Mouse (Mus musculus): ENCODE results near the gene Rab6b.

The Rab6b gene

GRCm38 (mm10) chr9:103111621-103112470, at the start of gene Rab6b:
Rab6b (plus strand) TSS chr9:103111787.
- DNase-seq: peak; percentile 40

GRCm38 (mm10) chr9:103063591-103063990, 48.0 kb upstream of the Rab6b start:
- no peak for DNase-seq

- DNase-seq: no peak
Measured at GRCm38 (mm10) chr9:103066845-103067244, 44.7 kb upstream of the Rab6b start.

- DNase-seq: no peak
Measured at GRCm38 (mm10) chr9:103067651-103068050, 43.9 kb upstream of the Rab6b start.

- DNase-seq: no peak
Measured at GRCm38 (mm10) chr9:103068769-103069168, 42.8 kb upstream of the Rab6b start.

- DNase-seq: no peak
Measured at GRCm38 (mm10) chr9:103071541-103072203, 39.9 kb upstream of the Rab6b start.

GRCm38 (mm10) chr9:103072204-103072599, 39.4 kb upstream of the Rab6b start:
- no peak for DNase-seq

- DNase-seq: no peak
Measured at GRCm38 (mm10) chr9:103072926-103073515, 38.6 kb upstream of the Rab6b start.

- DNase-seq: peak; percentile 55
Measured at GRCm38 (mm10) chr9:103076836-103077531, 34.6 kb upstream of the Rab6b start.

- DNase-seq: no peak
Measured at GRCm38 (mm10) chr9:103078194-103078691, 33.3 kb upstream of the Rab6b start.

GRCm38 (mm10) chr9:103080211-103080610, 31.4 kb upstream of the Rab6b start:
- no peak for DNase-seq

GRCm38 (mm10) chr9:103082246-103082975, 29.2 kb upstream of the Rab6b start:
- DNase-seq: no peak

- no peak for DNase-seq
Measured at GRCm38 (mm10) chr9:103083405-103083804, 28.2 kb upstream of the Rab6b start.

GRCm38 (mm10) chr9:103086736-103087135, 24.9 kb upstream of the Rab6b start:
- DNase-seq: no peak

- DNase-seq: peak; percentile 29
Measured at GRCm38 (mm10) chr9:103087301-103087700, 24.3 kb upstream of the Rab6b start.

- DNase-seq: no peak
Measured at GRCm38 (mm10) chr9:103088661-103089060, 22.9 kb upstream of the Rab6b start.

GRCm38 (mm10) chr9:103090116-103090875, 21.3 kb upstream of the Rab6b start:
- DNase-seq: peak; percentile 76

- no peak for DNase-seq
Measured at GRCm38 (mm10) chr9:103091039-103091883, 20.3 kb upstream of the Rab6b start.

GRCm38 (mm10) chr9:103092248-103092647, 19.3 kb upstream of the Rab6b start:
- DNase-seq: peak; percentile 85

- DNase-seq: no peak
Measured at GRCm38 (mm10) chr9:103093681-103094080, 17.9 kb upstream of the Rab6b start.

Data from kidney, adult 18-20 months (tissue).